Mouse (Mus musculus) megakaryocyte, embryonic 14.5 days (primary cell): ENCODE data around the gene Ucp2.

Experiments
- FLI1 ChIP-seq: IDR thresholded peaks from 2 replicates; pipeline ENCODE4 v1.6.1; 2012; ENCODE audit warnings: low read length, inconsistent platforms, mixed read lengths
- GATA1 ChIP-seq: IDR thresholded peaks from 3 replicates; pipeline ENCODE4 v1.6.1; 2012; ENCODE audit warnings: mixed read lengths, low read length, inconsistent platforms, borderline replicate concordance

- TF ChIP-seq GATA1: no peak
- no peak for TF ChIP-seq FLI1
Observed at GRCm38 (mm10) chr7:100479100-100479822, 13.9 kb upstream of the Ucp2 start.
